Mouse (Mus musculus): ENCODE measurements around the gene Tnni3.

Tnni3 gene

DNA sequence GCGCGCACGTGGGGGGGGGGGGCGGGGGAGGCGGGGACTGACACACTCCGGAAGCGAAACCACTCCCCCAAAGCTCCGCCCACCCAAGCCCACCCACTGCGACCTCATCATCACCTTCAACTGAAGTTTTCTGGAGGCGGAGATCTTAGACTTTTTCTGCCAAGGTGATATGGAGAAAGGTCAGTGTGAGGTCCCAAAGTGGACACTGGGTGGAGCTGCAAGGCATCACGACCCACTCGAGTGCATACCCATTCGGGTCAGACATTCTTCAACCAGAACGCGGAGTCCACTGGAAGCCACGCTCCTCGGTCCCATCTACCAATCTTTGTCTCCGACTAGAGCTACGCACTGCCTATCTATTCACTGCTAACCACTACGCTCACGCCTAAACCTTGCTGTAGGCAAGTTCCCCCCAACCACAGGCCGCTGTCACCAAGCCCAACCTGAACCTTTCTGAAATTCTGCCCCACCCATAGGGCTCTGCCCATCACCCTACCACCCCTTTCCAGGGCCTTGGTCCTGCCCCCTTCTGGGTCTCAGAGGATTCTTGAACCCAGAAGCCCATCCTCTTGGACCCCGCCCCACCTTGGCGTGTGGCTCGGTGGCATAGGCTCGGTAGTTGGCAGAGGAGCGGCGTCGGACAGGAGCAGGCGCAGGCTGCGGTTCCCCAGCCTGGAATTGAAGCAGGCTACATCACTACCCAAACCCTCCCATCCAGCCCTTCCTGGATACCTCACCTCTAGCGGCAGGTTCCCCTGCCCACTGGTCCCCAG, 2.6 kb downstream of the Tnni3 start:
- no peak for DNase-seq

GRCm38 (mm10) chr7:4518487-4518886, 5.5 kb downstream of the Tnni3 start:
- no peak for DNase-seq

- DNase-seq: no peak
Measured at GRCm38 (mm10) chr7:4516332-4517050, 7.5 kb downstream of the Tnni3 start, which contains the start of gene Tnnt1. Gene Tnnt1, minus strand, starts transcription at chr7:4516382.

DNA sequence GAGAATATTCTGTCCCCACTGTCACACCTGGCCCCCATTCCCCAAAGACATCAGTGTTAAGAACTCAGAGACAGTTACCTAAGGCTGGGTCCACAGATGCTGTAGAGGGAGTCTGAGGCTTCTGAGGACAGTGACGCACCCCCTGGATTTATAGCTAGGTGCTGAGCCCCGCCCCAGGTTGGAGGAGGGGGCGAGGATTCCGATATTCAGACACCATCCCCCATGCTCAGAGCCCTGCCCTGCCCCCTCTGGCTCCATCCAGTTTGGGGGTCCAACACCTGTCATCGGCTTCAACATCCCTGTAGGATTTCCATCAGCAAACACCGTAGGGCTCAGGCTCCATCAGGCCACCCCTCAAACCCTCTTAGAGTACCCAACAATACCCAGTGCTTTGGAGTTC, 8.2 kb downstream of the Tnni3 start:
- no peak for DNase-seq

DNA sequence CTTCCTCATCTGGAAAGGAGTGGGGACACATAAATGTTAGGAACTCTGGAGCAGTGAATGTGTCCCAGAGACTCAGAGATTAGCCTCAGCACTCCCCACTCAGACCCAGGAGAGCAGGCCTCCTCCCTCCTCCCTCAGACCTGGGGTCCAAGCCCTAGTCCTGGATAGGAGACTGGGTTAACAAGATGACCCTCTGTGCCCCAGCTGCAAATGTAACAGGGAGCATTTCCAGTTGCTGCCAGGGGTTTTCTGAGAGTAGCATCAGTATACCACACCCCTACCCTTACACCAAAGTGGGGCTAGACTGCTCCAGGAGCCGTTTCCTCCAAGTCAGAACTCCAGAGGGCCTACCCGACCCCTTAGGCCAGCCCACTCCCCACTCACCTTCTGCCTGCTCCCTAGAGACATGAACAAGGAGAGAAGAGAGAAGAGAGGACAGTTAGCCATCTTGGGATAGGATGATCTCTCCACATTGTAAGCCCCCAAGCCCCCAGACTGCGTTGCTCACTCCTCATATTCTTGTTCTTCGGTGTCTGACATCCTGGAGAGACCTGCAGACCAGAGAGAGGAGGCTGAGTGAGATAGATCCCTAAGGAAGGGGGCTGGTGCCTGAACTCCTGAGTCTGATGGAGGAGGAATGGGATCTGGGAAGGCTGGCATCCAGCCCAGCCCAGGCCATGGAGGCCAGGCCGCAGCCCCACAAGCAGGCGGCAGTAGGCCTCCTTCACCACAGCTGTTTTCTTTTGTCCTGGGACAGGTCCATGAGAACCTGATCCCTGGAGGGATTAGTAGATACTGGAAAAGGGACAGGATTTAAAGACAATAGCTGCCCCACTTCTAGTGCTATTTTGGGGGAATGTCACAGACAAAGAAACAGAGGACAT, 10.0 kb downstream of the Tnni3 start:
- no peak for DNase-seq

GRCm38 (mm10) chr7:4513236-4513635, 10.8 kb downstream of the Tnni3 start:
- DNase-seq: peak; percentile 62

- no peak for DNase-seq
Measured at GRCm38 (mm10) chr7:4511489-4512224, 12.4 kb downstream of the Tnni3 start.

DNA sequence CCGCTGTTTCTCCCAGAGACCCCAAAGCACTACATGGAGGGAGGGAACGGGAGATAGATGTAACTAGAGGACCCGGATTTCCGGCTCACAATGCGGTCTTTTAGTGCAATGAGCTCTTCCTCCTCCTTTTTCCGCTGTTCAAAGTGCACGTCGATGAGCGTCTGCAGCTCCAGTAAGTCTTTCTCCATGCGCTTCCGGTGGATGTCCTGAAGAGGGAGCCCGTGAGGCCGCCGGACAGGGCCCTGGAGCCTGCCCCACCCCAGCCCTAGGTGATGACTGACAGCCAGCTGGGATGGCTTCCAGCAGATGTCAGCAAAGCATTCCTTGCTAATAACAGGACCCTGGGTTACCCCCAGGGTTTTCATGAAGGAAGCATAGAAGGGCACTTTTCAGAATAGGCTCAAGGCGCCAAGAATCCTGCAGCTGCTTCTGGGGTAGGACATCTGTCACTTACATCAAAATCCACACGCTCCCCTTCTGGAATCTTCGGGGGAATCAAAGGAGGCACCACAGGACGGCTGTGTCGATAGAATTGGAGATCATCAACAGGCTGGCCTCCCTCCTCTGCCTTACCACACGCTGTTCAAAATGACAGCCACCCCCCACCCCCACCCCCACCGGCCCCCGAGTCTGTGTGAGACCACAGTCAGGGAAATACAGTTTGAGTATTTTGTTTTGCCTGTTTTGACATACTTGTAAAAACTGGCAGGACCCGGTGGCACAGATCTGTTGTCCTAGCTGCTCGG, 14.0 kb downstream of the Tnni3 start:
- DNase-seq: peak; percentile 84

GRCm38 (mm10) chr7:4508739-4509116, 15.3 kb downstream of the Tnni3 start:
- DNase-seq: no peak

DNA sequence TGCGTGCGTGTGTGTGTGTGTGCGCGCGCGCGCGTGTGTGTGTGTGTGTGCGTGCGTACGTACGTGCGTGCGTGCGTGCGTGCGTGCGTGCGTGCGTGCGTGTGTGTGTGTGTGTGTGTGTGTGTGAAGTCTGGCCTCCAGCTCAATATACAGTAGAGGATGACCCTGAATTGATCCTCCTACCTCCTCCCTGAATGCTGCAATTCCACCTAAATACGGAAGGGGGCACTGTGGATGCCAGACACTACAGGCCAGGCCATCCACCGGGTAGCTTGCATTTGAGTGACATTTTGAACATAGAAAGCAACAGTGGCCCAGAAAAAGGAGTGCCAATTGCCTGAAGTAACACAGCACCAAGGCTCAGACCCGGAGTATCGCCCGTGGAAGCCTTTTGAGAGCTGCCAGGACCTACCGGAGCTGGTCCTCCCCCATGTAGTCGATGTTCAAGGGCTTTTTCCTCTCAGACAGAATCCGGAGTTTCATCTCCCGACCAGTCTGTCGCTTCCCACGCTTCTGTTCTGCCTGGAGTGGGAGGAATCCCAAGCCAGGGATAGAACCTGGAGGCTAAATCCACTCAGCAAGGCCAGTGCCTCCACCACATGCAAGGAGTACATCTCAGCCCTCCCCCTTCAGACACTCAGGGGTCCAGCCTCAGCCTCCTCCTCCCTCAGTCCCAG, 15.8 kb downstream of the Tnni3 start:
- DNase-seq: no peak

GRCm38 (mm10) chr7:4507220-4507619, 16.8 kb downstream of the Tnni3 start:
- peak; percentile 53 for DNase-seq

DNA sequence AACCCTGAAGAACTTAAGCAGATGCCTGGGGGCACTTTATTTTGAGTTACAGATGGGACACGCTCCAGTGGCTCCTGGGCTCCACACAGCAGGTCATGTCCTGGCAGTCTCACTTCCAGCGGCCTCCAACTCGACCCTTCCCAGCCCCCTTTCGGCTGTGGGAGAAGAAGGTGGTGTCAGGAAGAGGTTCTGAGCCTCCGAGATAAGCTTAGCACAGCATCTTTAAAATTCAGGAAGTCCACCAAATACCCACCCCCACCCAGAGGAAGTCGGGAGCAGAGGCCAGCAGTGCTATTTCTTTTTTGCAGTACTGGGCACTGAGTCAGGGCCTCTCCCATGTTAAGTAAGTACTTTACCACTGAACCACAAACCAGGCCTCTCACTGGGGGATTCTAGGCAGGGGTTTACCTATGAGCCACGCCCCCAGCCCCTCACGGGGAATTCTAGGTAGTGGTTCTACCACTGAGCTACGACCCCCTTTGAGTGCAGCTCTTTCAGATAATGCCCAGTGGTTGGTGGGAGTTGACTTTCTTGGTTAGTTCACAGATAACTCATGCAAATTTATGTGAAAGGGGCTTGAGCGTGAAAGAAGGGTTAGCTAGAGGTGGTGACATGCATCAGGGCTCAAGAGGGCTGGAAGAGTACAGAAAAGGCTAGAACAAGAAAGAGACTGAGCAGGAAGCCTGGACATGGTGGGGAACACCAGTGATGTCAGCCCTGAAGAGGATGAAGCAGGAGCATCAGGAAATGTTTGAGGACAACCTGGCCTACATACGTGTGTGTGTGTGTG, 19.2 kb downstream of the Tnni3 start:
- peak; percentile 42 for DNase-seq

GRCm38 (mm10) chr7:4503858-4504257, 20.2 kb downstream of the Tnni3 start:
- no peak for DNase-seq

DNA sequence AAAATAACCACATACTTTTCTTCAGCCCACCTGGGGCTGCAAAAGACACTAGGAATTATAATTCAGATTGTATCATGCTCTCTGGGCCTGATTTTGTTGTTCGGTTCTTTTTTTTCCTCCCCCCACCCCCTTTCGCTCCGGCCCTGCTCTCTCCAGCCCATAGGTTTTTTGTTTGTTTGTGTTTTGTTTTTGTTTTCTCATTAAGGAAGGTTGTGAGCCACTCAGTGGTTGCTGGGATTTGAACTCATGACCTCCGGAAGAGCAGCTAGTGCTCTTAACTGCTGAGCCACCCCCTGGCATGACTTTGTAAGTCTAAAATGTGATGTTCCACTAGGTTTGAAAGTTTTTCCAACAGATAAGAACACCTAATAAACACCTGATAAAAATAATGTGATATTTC, 20.9 kb downstream of the Tnni3 start:
- no peak for DNase-seq

- peak; percentile 61 for DNase-seq
Measured at GRCm38 (mm10) chr7:4502421-4503090, 21.5 kb downstream of the Tnni3 start.

GRCm38 (mm10) chr7:4501558-4502397, 22.3 kb downstream of the Tnni3 start, which contains the start of gene Ppp1r12c:
Gene Ppp1r12c, minus strand, starts transcription at chr7:4501680.
- peak; percentile 96 for DNase-seq

DNA sequence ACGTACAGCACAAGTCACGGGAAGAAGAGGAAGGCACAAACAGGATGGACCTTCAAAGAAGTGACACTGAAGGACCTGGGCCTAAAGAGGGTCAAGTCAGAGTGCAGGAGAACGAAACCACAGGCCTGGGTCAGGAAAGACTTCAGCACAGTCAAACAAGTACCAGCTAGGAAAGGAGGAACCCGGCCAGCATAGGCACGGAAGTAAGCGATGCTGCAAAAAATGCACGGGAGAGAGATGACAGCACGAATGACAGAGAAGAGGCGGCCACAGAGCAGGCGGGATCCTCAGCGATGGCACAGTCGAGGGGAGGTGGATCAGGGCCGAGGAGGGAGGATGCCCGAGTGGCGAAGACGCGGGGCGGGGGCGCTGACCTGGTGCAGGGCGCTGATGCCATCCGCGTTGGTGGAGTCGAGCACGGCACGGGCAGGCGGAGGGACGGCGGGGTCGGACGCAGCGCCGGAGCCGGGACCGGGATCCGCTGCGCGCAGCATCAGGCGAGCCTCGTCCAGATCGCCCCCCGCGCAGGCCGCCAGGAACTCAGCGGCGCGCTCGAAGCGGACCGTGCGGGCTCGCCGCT, 23.0 kb downstream of the Tnni3 start:
- peak; percentile 66 for DNase-seq

DNA sequence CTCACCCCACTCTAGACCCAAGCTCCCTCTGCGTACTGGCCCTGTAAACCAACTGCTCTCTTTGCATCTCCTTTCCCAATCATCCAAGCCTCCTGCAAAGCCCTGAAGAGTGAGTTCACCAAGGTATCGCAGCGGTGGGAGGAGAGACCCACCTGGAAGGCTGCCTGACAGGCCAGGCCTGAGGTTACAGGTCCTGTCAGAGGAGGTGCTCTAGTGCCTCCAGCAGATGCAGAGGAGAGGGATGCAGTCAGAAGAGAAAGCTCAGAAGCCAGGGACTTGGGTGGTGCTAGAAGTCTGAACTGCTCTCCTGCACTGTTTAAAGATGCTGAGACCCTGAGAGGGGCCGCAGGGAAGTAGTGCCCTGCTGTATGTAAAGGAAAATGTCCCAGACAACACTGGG, 25.0 kb downstream of the Tnni3 start:
- DNase-seq: no peak

Measured in liver (tissue).